Mouse (Mus musculus) stomach, postnatal 0 days (tissue): ENCODE results near the gene Rabep2.

Experiments
- CTCF ChIP-seq: IDR thresholded peaks from 2 replicates; pipeline ENCODE4 v1.5.1; 2016; ENCODE audit warnings: antibody characterized with exemption, low read depth, mild to moderate bottlenecking, moderate library complexity
- EP300 ChIP-seq: optimal IDR thresholded peaks from 2 replicates; pipeline ENCODE3; 2016; ENCODE audit warnings: antibody characterized with exemption

GRCm38 (mm10) chr7:126388185-126388584, 40.4 kb upstream of the Rabep2 start:
- TF ChIP-seq CTCF (no peak), EP300 (no peak)
